21 mouse cellular contexts compared by ENCODE assay signal in the genomic region with DNA sequence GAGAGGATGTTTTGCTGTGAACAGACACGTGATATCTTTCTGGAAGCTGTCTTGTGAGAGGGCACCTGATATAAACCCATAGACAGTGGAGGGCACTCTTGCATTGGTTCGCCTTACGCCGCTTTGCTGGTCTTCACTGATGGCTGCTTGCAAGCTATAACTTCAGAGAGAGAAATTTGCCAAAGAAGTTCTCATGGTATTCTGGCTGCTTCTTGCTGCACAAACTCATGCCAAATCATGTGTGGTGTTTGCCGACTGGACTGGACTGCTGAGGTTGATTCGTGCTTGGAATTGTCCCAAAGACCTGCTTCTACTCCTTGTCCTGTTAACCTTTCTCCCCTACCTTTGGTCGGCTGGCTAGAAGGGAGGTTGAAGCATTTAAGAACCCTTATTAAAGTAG. TPM values are rescaled to one million over a fixed set of nuclear protein-coding genes. Genes with fewer than 3 reads are reported as not detected.
DNase-seq lines count a peak whose midpoint lies in the region; TF ChIP-seq lines count a peak whose summit lies in the region.
"Had no signal": no experiment of that assay in that cellular context is flagged by ENCODE, and none has a peak within 500 bp of the region (broad histone marks: within the 10 kb centered on the region; RNA-seq: fewer than 3 reads in every experiment).

No protein-coding gene starts in this region.

- no peak for DNase-seq in gastrocnemius, adult 2 months
- no peak for DNase-seq in gastrocnemius, postnatal 36 days
- DNase-seq in layer of hippocampus, adult 2 months (ENCODE audit: low spot score in 2 of 2), result no peak
- DNase-seq in layer of hippocampus, adult 8-10 months (ENCODE audit: low spot score in 2 of 2), result no peak
- DNase-seq in kidney, adult 9 months, result peak; percentile 93
- peak; percentile 64 to 80 for DNase-seq in kidney, postnatal 25 days
- DNase-seq in left cerebral cortex, adult 11 months (ENCODE audit: low spot score), result no peak
- DNase-seq: adrenal gland, adult 8-10 months; cerebellum, adult 2 months; gastrocnemius, postnatal 10 days; heart, adult 11 months; layer of hippocampus, adult 9-11 months; lung, embryonic 14.5 days had no signal

- peak; percentile 13; the same call in 1 of the 2 replicates for TF ChIP-seq CTCF in gastrocnemius, adult 2 months (IDR thresholded peaks at IDR 0.05)
- TF ChIP-seq CTCF in layer of hippocampus, adult 2 months (conservative IDR thresholded peaks at IDR 0.05), result peak; percentile 26

- intact Hi-C loops in gastrocnemius, adult 2 months (cut with DNase I), result no loop called here
- intact Hi-C loops in gastrocnemius, postnatal 36 days (cut with DNase I), result no loop called here

- H3K4me3 ChIP-seq in gastrocnemius, adult 2 months, result no peak overlapping the region
- no peak overlapping the region for H3K4me3 ChIP-seq in layer of hippocampus, adult 2 months
- H3K4me3 ChIP-seq: embryonic facial prominence, embryonic 10.5 days; forebrain, embryonic 15.5 days; heart, embryonic 12.5 days; left cerebral cortex, adult 2 months; midbrain, embryonic 12.5 days; neural tube, embryonic 15.5 days; stomach, embryonic 15.5 days had no signal

- no peak overlapping the region for H3K27ac ChIP-seq in gastrocnemius, adult 2 months
- H3K27ac ChIP-seq in layer of hippocampus, adult 2 months, result no peak overlapping the region
- H3K27ac ChIP-seq: embryonic facial prominence, embryonic 10.5 days; forebrain, embryonic 15.5 days; hindbrain, postnatal 0 days; left cerebral cortex, adult 2 months; midbrain, embryonic 12.5 days; neural tube, embryonic 15.5 days; stomach, embryonic 15.5 days had no signal

RNA-seq across cellular contexts. Expression of gene Katnal1, which starts 29.8 kb away (rescaled TPM):
- 1 to 10 TPM; 4.2 to 5.6 TPM for total RNA-seq in gastrocnemius, adult 2 months (2021)
- 1 to 10 TPM; 4.3 to 5.0 TPM for total RNA-seq in gastrocnemius, postnatal 36 days (2021)
- 10 to 100 TPM; 62.3 to 66.3 TPM for total RNA-seq in layer of hippocampus, adult 2 months (2021)
- 10 to 100 TPM; 55.4 to 73.6 (median 64.1) TPM for total RNA-seq in layer of hippocampus, adult 8-10 months (2022)

Comparison
In these comparisons a context has a peak if more than half of its experiments do, and no peak if none do; other contexts are left out.
1. DNase-seq: peak in kidney, adult 9 months (single experiment) and kidney, postnatal 25 days (2 of 2); none in gastrocnemius, adult 2 months (single experiment), gastrocnemius, postnatal 36 days (0 of 2), layer of hippocampus, adult 2 months (0 of 2), layer of hippocampus, adult 8-10 months (0 of 2) and left cerebral cortex, adult 11 months (single experiment).
2. RNA of gene Katnal1, which starts 29.8 kb away (total RNA-seq): 55.4 to 73.6 TPM in layer of hippocampus, adult 8-10 months and 62.3 to 66.3 TPM in layer of hippocampus, adult 2 months; 4.2 to 5.6 TPM in gastrocnemius, adult 2 months and 4.3 to 5.0 TPM in gastrocnemius, postnatal 36 days; every median in the first group is over 4 times any median in the second.